Mouse (Mus musculus) midbrain, embryonic 10.5 days (tissue): ENCODE measurements at regions not wholly inside any gene's neighbourhood (a gene's known extent, or its start where the extent isn't known, plus 50 kb on each side); places are given as distances from the start of the nearest gene placed in this dataset.

Experiments used
- DNase-seq: peaks from one replicate; pipeline ENCODE4 v3.0.0-alpha.2; 2017; ENCODE audit warnings: low spot score
- H3K27ac ChIP-seq: fragments of 300-500 bp; sonication (generic); replicated peaks from 2 replicates; pipeline ENCODE4 v1.5.1; 2016; ENCODE audit warnings: mild to moderate bottlenecking
- H3K27me3 ChIP-seq: fragments of 300-500 bp; sonication (generic); 2 replicates; pipeline ENCODE4 v1.6.1; 2016; ENCODE audit warnings: low read depth, mild to moderate bottlenecking; ENCODE audit not compliant: poor library complexity, severe bottlenecking
- H3K36me3 ChIP-seq: fragments of 300-500 bp; sonication (generic); 2 replicates; pipeline ENCODE4 v1.6.1; 2016; ENCODE audit warnings: mild to moderate bottlenecking, moderate library complexity
- H3K4me1 ChIP-seq: fragments of 300-500 bp; sonication (generic); 2 replicates; pipeline ENCODE4 v1.6.1; 2016
- H3K4me3 ChIP-seq: fragments of 300-500 bp; sonication (generic); 2 replicates; pipeline ENCODE4 v1.5.1; 2016; ENCODE audit warnings: mild to moderate bottlenecking, moderate library complexity
- H3K9me3 ChIP-seq: fragments of 300-500 bp; sonication (generic); replicated peaks from 2 replicates; pipeline ENCODE4 v1.6.1; 2016; ENCODE audit warnings: mild to moderate bottlenecking
- WGBS: fragments of 180-500 bp; shearing (Covaris S2); methylation state at CpG from one replicate; pipeline ENCODE4 v1.1.7; 2016; 5-methylcytosine and 5-hydroxymethylcytosine counted together

- Histone ChIP-seq H3K36me3 (no peaks in the 10 kb centered on the region), H3K9me3 (no peaks in the 10 kb centered on the region; the same call in 1 of the 2 replicates), H3K4me1 (no peaks in the 10 kb centered on the region), H3K27ac (no peak overlapping the region), H3K4me3 (no peak overlapping the region), H3K27me3 (no peaks in the 10 kb centered on the region)
- WGBS = 88% methylated on average over 2 of the region's 2 CpGs
- no peak for DNase-seq
Measured at GRCm38 (mm10) chr6:11503136-11503535, 404.2 kb downstream of the Ndufa4 start.

- Histone ChIP-seq H3K4me1 (no peaks in the 10 kb centered on the region), H3K27ac (no peak overlapping the region), H3K9me3 (no peaks in the 10 kb centered on the region), H3K27me3 (no peaks in the 10 kb centered on the region), H3K4me3 (no peak overlapping the region), H3K36me3 (no peaks in the 10 kb centered on the region)
- no peak for DNase-seq
- 94% methylated on average over 2 of the region's 2 CpGs for WGBS
Measured at GRCm38 (mm10) chr6:11494427-11494826, 412.9 kb downstream of the Ndufa4 start.

- peak; percentile 17 for DNase-seq
- Histone ChIP-seq H3K4me3 (no peak overlapping the region), H3K4me1 (peaks cover 8% of the 10 kb centered on the region), H3K27me3 (peaks cover 42% of the 10 kb centered on the region), H3K27ac (no peak overlapping the region), H3K36me3 (no peaks in the 10 kb centered on the region), H3K9me3 (no peaks in the 10 kb centered on the region)
- WGBS = 29% methylated on average over 2 of the region's 2 CpGs
Measured at GRCm38 (mm10) chr6:11476950-11477349, 430.3 kb downstream of the Ndufa4 start.
